11 mouse cellular contexts compared by ENCODE assay signal in the genomic region with DNA sequence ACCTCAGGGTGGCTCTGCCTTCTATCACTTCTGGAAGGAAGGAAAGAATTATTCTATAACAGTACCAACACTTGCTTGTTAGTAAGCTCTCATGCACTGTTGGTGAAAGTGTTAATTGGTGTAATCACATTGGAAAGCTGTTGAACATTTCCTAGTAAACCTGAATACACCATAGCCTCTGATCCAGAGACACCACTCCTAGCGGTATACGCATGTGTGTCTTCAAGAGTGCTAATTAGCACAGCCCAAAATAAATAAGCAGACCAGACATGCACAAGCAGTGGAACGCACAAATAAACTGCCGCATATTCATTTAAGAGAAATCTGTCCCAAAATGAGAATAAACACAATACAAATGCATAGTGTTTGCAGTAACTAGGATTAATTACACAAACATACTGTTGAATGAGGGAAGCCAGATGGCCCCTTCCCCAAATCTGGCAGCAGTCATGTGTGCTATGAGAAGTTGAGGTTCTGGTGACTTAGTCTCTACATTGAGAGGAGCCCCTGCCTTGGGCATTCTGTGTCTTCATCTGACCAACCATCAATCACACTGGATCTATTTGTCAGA.
"Had no signal": no experiment of that assay in that cellular context is flagged by ENCODE, and none has a peak within 500 bp of the region (broad histone marks: within the 10 kb centered on the region; RNA-seq: fewer than 3 reads in every experiment).

No protein-coding gene starts in this region.

- H3K9ac ChIP-seq: limb, embryonic 13.5 days; liver, embryonic 14.5 days; midbrain, embryonic 15.5 days; neural tube, embryonic 13.5 days had no signal

- H3K4me2 ChIP-seq: limb, embryonic 13.5 days; midbrain, embryonic 11.5 days; midbrain, embryonic 15.5 days; neural tube, embryonic 13.5 days had no signal

- H3K9me3 ChIP-seq: limb, embryonic 13.5 days; midbrain, embryonic 15.5 days; neural tube, embryonic 13.5 days had no signal

- ATAC-seq: midbrain, embryonic 15.5 days had no signal

- H3K27me3 ChIP-seq: limb, embryonic 13.5 days; midbrain, embryonic 15.5 days; neural tube, embryonic 13.5 days had no signal

- DNase-seq: kidney, adult 8-10 months; kidney, postnatal 25 days; left cerebral cortex, postnatal 4 days; lung, adult 18-20 months; lung, postnatal 10 days; lung, postnatal 4 days had no signal

- H3K27ac ChIP-seq: limb, embryonic 13.5 days; liver, embryonic 14.5 days; midbrain, embryonic 15.5 days; neural tube, embryonic 13.5 days had no signal

- H3K4me3 ChIP-seq: limb, embryonic 13.5 days; midbrain, embryonic 15.5 days; neural tube, embryonic 13.5 days had no signal

- H3K4me1 ChIP-seq: limb, embryonic 13.5 days; midbrain, embryonic 15.5 days; neural tube, embryonic 13.5 days had no signal

- H3K36me3 ChIP-seq: limb, embryonic 13.5 days; midbrain, embryonic 15.5 days; neural tube, embryonic 13.5 days had no signal
